Mouse (Mus musculus) gastrocnemius, postnatal 25 days (tissue): ENCODE measurements at regions not wholly inside any gene's neighbourhood (a gene's known extent, or its start where the extent isn't known, plus 50 kb on each side); places are given as distances from the start of the nearest gene placed in this dataset.

Experiments used
- DNase-seq: peaks from one replicate; pipeline ENCODE4 v3.0.0; 2022

DNA sequence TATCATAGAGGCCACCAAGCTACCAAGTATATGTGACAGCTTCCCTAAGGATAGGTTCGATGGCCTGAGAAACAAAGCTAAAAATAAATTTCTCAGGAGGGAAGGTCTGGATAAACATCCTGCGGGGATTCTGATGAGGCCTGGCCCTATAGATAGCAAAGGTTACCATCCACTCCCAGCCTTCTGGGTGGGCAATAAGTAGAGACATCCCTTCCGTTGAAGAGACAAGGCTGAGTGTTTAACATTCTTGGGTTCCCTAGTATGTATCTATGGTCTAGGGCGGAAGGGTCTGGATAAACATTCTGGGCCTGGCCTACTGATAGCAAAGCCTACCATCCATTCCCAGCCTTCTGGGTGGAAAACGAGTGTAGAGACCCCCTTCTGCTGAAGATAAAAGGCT, 180.5 kb upstream of the Dlk1 start:
- DNase-seq = no peak

DNA sequence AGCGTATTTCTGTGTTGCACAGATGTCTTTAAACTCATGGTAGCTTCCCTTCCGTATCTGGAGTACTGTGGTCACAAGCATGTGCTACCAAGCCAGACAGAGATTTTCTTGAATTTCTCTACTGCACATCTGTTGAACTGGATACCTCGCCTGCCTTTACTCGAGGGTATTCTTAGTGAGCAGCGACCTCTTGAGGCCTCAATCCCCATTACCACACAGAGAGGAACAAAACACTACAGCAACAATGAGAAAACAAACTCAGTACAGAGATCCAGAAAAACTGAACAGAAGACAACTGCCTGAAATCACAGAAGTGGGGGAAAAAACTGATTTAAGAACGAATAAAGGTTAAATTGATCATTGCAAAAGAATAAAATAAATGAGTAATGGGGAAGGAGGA, 137.8 kb upstream of the Dlk1 start:
- DNase-seq = no peak

DNA sequence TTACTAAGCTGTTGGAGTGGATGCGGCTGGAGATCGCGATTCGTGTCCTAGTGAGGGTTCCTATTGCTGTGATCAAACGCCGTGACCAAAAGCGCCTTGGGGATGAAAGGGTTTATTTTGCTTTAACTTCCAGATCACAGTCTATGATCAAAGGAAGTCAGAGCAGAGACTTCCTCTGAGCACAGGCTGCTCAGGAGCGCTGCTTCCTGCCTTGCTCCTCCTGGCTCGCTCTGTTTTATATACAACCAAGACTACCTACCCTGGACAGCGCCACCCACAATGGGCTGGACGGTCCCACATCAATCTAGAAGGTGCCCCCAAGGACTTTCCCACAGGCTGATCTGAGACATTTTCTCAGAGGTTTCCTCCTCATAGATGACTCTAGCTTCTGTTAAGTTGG, 126.6 kb upstream of the Dlk1 start:
- DNase-seq = no peak

DNA sequence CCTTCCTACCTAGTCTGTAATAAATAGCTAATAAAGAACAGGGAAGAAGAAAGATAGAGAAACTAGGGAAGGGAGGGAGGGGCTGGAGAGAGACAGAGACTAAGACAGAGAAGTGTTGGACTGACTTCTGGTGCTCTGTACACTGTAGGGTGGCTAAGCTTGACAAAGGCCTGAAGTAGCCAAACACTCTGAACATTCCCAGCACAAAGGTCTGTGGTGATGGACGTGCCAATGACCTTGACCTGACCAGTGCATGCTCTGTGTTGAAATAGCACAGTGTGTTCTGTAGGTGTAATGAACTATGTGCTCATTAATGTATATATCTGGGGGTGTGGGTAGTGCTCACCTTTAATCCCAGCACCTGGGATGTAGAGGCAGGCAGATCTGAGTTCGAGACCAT, 81.3 kb upstream of the Dlk1 start:
- no peak for DNase-seq

DNA sequence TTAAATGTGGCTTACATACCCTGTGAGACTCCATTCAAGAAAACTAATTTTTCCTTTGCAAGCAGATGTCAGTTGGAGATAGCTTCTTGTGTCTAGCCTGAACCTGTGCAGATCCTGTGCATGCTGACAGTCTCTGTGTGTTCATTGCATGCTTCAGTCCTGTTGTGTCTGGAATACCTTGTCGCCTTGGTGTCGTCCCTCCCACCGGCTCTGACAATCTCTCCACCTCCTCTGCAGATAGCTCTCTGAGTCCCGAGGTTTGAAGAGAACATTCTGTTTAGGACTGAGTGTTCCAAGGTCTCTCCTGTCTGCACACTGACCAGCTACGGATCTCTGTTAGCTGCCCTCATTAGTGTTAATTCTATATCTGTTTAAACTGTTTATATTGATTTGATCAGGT, 66.8 kb upstream of the Dlk1 start:
- DNase-seq = no peak

DNA sequence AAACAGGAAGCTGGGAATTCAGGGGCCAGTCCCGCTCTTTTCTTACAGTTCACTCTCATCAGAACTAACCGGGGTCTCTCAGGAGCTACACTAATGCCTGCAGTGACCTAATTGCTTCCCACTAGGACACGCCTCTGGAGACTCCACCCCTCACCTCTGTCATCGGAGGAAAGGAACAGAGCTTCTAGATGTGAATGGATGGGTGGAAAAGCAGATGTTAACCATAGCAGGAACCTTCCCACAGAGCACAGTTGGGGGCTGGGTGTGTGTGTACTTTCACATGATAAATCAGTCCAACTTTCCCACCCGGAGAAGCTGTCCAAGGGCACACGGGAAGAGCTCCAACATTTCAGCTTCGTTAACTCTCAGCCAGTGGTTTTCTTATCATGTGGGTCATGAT, 63.8 kb upstream of the Dlk1 start:
- DNase-seq = no peak

DNA sequence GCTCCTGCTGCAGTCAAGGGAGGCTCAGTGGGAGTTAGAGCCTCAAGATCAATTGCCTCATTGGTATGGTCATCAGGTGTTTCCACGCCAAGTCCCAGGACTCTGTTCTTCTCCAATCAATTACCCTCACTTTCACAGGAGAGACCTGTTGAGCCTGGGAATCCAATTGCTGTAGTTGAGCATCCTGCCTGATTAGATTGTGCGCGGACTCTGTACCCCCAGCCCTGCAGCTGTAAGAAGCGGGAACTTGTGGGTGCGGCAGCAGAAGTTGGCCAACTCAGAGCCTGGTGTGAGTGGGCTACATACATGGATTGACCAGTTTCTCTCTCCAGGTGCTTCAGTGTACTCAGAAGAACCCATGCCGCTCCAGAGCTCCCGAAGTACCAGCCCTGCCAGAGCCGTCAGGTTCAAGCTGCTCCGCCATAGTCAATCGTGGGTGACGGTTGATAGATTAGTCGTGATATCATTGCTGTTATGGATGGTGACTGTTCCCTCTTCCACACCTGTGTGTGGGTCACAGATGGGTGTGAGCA, 62.2 kb upstream of the Dlk1 start:
- no peak for DNase-seq

DNA sequence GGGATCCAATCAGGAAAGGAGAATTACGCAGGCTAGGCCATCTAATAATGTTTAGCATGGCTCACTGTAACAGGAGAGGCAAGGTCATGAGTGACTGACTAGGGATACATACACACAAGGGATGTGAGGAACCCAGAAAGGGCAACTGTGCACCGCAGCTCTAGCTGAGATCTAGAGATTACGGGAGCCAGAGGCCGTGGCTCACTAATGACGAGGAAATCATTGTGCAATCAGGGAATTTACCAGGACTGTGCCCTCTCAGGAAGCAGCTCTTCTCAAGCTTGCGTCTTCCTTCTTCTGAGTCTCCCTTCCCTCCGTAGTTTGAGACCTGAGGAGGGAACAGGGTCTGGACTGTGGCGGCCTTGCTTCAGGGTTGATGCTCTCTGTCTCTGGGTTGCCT, 61.6 kb upstream of the Dlk1 start:
- no peak for DNase-seq

DNA sequence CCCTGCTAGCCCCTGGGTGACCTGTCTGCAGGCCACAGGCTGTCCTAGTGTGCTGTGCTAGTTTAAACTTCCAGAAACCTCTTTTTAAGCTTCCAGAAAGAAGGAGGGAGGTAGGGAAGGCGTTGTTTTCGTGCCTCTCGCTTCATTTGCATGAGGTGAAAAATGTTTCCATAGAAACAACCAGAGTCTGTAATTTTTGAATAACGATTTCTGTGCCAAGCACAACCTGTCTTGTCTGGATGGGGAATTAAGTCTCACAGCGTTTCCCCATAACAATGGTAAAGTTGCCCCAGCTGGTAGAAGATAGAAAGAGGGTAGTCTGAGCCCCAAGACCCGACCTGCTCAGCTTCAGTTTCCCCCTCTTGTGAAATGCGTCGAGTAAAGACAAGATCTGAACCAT, 59.3 kb upstream of the Dlk1 start:
- no peak for DNase-seq

DNA sequence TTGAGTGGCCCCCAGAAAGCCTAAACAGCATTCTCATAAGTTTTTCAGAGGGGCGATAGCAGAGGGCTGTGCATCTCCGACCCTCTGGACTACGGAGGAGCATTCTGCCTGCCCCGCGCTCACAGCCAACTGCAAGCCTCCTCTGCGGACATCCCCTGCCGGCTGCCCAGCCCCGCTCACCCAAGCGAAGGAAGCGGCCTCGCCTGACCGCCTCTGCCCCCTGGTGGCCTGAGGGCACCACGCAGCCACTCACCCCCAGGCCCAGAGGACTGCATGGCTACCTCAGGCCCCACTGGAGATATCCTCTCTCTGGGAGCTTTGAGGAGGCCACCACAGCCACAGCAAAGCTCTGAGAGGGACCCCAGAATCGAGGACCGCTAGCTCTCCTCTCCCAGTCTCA, 58.8 kb upstream of the Dlk1 start:
- DNase-seq = peak; percentile 62

DNA sequence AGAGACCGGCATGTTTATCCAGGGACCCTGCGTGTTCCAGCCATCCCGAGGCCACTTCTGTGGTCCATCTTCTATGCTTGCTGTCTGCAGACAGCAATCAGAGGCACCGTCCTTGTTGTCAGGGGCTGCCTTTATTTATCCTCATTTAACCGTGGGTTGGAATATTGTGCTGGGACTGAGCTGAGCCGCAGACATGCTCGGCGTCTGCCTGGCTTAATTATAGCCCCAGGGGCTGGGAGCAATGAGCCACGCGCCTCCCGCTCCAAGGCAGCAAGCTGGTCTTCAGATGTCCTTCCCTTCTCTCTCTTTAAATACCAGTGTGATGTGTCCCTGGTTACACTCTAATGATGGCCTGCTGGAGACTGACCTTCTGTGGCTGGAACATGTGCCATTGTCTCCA, 58.2 kb upstream of the Dlk1 start:
- DNase-seq = no peak

DNA sequence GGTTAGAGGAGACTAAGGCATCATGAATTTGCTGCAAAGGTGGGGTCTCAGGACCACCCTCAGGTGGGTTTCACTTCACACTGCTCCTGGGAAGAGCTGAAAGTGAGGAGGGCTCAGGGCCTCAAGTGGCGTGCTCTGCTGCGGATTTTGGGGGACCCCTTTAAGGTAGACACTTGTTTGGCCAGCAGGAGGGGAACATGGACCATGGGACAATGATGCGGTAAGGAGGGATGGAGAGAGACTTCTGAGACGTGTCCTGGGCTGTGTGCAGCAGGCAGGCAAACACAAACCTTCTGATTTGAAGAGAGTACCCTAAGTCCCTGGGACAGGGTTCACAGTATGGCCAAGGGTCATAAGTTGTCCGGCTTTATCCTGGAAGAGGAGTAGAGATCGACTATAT, 56.0 kb upstream of the Dlk1 start:
- no peak for DNase-seq

DNA sequence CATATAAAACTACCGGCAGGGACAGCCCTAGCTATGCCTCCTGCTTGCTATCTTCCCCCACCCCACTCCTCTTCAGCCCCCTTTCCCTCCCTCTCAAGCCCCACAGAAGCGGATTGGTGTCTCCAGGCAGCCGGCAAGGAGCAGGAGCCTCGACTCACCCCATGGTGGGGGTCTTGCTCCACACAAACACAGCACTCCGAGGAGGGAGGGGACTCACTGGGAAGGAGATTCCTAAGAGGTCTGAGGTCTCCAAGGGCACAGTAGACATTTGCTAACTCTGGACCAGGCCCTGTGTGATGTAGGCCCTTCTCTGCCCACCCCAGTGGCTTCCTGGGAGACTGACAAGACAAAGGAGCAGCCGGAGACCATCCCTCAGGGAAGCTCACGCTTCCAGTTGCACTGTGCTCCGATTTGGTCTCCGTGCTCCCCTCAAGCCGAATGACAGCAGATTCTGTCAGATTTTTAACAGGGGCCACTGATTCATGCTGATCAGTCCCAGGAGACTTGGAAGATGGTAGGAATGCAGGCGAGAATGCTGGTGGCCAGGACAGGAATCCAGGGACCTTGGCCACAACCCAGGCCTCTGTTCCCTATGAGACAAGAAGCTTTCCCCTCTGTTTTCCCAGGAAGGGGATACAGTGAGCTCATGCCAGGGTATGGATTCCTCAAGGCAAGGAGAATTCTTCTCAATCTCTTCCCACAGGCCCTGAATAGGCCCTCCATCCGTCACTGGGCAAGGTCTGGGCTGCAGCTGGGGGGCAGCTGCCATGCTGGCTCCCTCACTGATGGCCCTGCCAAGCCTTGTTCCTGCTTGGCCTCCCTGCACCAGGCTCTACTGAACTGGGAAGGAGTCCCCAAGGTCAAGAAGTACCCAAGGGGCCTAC, 55.2 kb upstream of the Dlk1 start:
- peak; percentile 52 for DNase-seq

DNA sequence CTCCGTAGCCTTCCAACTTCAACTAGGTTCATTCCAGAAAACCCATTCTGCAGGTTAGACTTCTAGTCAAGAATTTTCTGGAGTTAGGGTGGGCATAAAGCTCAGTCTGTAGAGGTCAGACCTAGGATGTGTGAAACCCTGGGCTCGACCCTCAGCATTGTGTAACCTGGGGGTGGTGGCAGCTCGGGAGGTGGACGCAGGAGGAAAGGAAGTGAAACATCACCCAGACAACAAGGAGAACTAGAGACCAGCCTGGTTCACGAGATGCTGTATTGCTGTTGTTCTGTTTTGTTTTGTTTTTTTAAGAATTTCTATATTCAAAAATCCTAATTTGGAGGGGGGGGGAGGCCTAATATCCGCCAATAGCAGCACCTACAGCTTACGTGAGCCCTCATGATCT, 54.1 kb upstream of the Dlk1 start:
- DNase-seq = no peak

DNA sequence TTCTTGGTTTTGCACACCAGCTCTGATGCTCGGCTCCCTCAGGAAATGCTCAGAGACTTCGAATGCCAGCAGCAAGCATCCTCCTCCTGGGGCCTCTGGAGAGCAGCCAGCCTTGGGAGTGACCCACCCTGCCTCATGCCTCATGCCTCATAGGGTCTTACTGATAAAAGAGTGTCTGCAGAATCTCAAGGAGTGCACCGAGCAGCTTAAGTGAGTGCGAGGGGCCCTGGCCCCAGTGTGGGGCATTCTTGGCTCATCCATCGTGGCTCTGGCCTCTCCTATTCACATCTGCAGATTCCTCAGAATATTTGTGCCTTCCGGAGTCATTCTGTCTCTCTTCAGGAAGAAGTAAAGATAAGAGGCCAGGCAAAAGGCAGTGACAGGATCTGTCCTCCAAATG, 53.7 kb upstream of the Dlk1 start:
- DNase-seq = no peak

DNA sequence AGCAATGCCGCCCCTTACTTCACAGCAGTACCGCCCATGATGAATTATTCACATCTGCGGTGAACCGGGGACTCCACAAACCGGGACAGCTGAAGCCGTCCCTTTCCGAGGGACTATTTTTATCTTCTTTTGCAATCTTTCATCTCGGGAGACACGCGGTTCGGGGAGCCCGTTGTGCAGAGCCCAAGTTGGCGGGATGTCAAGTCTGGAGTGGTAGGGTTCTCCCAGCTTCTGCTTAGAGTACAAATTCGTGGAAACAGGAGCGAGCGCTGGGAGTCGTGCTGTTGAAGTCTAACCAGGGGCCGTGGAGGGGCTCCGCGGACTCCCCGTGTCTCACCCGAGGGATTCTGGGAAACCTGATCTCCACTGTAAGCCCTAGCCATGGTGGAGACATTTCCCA, 53.0 kb upstream of the Dlk1 start:
- DNase-seq = peak; percentile 59

DNA sequence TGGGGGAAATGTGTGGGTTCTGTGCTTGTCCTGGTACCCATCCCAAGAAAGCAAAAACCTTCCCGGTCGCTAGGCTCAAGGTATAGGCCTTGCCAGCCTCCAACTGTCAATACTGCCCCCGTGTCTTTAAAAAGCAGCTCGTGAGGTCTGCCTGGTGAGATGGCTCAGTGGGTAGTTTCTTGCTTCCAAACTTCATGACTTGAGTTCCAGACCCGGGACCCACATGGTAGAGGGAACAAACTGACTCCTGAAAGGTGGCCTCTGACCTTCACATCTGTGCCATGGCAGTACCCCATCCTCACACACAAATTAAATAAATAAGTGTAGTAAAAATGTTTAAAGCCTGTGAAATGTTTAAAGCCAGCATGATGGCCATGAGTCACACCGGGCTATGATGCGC, 52.6 kb upstream of the Dlk1 start:
- no peak for DNase-seq

DNA sequence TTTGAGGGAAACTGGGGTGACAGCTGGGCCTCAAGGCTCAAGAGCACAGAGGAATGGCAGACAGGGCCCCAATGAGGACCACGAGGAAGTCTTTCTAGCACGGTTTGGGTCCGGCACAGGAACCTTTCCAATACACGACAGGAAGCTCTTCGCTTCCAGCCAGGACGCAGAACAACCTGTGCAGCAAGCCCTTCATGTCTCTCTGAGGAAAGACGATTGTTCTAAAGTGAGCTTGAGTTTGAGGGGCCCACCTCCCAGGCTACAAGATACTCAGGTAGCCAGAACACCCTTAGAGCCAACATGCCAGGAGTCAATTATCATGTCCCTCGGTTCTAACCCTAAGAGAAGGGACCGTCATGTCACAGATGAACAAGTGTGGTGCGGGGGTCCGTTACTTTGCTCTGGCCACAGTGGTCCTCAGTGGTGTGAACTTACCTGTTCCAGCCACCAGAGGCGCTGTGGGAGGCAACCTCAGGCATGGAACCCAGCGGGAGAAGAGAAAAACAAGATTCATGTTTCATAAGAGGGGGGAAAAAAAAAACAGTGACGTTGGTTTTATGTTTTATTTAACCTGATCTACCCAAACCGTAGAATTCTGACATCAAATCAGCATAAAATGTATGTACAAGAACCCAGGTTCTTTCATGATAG, 51.6 kb upstream of the Dlk1 start:
- DNase-seq = no peak

DNA sequence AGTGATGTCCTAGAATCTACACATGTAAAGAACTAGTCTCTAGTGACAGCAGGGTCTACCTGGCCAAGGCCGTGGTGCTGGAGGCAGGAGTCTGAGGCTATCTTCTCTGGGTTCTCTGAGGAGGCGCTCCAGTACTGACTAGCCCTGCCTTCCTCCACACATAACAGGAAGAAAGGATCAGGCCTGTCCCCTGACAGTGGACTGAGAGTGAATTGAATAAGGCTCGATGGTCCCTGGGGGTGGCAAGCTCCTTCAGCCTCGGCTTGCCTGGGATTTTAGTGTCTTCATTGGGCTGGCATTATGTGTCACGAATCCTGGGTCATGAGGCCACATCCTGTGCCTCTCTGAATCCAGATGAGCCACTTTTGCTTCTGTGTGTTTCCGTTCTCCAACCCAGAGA, 50.9 kb upstream of the Dlk1 start:
- no peak for DNase-seq

DNA sequence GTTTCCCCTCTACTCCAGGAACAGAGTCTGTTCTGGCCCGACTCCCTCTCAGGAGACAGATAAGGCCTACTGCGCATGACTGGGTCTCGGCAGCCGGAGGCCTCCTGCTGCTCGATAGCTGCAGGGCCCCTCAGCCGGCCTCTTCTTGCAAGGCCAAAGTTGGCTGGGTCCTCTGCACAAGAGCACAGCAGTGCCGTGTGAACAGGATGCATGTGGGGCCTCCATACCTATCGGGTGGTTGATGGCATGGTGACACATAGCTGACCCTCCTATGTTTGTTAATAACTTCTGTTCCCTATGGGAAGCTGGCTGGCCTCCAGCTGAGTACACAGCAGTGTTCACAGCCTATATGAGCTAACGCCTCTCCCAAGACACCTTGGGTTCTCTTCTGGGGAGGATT, 50.4 kb upstream of the Dlk1 start:
- peak; percentile 39 for DNase-seq
